Mouse (Mus musculus) cerebral cortex, adult 2 months (tissue): Measurements from ENCODE around the gene Casz1.

ENCODE experiments used
- WGBS: fragments of 180-500 bp; shearing (Covaris S2); methylation state at CpG from one replicate; pipeline ENCODE4 v1.1.7; 2018; 5-methylcytosine and 5-hydroxymethylcytosine counted together

The Casz1 gene

DNA sequence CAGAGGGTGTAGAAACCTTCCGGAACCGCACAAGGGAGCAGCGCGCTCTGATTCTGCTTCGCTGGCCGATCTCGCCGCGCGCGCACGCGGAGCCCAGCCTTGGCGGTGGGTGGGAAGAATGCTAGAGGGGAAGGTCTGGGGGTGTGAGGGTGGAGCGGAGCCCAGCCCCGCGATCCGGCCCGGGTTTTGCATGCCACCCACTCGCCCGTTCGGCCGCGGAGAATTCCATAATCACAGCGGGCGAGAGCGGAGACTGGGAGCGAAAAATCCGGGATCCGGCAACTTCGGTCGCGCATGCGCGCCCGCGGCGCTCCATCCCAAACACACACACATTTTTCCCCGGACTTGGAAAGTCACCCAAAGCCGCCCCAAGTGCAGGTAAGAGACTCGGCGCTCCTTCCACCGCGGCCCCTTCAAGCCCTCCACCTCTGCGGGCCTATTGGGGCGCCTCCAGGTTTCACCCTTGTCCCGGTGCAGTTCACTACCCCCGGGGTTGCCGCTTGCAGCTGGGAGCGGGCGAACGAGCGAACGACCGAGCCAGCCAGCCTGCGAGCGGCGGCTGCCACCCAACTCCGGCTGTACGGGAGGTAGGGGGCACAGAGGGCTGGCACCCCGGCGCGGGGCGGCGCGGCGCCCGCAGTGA, at the start of gene Casz1:
TSS of gene Casz1 (plus strand) at position 293 of the 643 bp plus-strand sequence.
- 1% methylated on average over 68 of the region's 68 CpGs for WGBS

DNA sequence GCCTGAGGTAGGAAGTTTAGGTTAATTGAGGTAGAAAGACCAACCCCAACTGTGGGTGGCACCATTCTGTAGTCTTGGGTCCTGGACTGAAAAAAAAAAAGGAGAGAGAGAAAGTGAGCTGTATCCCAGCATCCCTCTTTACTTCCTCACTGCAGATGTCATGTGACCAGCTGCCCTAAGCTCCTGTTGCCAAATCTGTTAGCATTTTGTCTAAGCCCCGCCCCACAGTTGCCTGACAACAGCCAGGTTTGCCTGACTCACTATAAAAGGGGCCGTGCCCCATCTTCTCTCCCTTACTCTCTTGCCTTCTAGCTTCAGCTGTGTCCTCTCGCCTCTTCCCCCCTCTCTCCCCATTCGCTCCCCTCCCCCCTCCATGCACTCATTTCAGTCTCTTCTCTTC, 45.4 kb upstream of the Casz1 start:
- 60% methylated on average over 4 of the region's 4 CpGs for WGBS

GRCm38 (mm10) chr4:148760152-148760551, 44.1 kb upstream of the Casz1 start:
- 88% methylated on average over 7 of the region's 7 CpGs for WGBS

DNA sequence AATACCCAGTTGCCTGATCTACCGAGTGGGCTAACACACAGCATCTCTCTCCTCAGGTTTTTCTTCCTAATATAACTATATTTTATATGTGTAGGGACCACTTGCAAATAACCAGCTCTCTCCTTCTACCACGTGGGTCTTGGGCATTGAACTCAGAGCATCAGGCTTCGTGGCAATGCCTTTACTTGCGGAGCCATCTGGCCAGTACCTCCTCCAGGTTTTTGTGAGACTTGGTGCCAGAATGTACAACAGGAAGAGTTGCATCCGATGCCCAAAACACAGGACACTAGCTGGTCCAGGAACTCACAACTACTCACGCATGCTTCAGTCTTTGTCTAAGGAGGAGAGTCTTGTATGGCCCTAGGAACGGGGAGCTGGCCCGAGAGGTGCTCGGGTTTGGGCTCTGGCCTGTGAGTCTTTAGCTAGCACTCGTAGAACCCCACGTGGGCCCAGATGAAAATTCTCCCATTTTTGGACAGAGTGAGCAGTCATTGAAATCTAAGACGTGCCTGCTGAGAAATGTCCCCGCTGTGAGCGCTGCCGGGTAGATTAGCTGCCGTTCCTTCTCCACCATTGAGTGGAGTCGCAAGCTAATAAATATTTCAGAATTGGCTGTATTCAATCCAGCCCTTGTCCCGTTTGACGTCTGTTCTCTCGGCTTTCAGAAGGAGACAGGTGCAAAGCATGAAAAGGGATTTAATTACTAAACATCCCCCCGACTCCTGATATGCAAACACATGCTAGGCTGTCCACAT, 38.0 kb upstream of the Casz1 start:
- 57% methylated on average over 21 of the region's 21 CpGs for WGBS

DNA sequence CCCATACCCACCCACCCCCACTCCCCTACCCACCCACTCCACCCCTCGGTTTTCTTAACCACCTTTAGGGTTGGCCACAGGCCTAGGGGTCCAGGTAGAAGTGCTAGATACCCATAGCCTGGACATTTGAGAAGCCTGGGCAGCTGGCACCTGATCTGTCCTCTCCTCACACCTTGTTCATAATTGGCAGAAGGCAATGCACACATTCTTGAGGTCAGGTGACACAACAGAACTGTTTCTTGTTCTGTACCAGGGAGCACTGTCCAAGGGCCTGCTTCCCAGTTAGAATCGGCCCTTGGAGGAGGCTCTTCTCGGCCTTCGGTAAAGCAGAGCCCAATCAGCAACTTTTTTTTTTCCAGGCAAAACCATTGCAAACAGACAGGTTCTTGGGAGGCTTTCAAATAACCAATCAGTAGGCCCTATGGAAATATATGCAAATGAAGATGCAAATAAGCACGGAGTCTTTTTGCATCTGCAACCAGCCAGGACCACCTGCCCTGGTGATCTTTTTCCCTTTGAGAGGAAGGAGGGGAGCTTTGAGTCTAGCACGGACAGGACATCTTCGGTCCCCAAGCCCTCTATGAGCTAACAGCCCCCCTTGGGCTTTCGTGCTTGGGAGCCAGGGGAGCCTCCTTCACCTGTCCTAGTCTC, 36.4 kb upstream of the Casz1 start:
- 50% methylated on average over 8 of the region's 8 CpGs for WGBS

GRCm38 (mm10) chr4:148768649-148769048, 35.6 kb upstream of the Casz1 start:
- WGBS, result 50% methylated on average over 10 of the region's 10 CpGs

GRCm38 (mm10) chr4:148770582-148771408, 33.4 kb upstream of the Casz1 start:
- 19% methylated on average over 21 of the region's 21 CpGs for WGBS

DNA sequence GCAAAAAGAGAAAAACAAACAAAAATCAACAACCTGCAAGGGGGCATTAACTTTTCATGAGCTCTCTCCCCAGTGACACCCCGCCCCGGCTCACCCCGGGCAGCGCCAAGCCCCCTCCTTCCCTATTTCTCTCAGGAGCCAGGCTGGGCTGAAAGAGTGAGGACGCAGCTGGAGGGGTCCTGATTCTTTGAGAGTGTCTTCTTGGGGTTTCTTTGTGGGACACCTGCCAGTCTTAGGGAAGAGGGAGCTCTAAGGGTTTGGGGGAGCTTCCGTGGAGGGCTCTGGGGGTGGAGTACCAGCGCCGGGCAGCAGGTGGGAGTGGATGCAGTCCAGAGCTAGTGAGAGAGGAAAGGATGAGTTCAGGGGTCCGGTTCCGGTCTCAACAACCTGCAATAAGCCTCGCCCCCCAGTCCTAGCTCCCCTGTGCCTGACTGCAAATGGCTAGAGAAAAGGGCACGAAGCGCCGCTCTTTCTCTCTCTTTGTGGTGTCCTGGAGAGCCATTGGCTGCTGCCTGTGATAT, 32.8 kb upstream of the Casz1 start:
- 7% methylated on average over 14 of the region's 14 CpGs for WGBS

DNA sequence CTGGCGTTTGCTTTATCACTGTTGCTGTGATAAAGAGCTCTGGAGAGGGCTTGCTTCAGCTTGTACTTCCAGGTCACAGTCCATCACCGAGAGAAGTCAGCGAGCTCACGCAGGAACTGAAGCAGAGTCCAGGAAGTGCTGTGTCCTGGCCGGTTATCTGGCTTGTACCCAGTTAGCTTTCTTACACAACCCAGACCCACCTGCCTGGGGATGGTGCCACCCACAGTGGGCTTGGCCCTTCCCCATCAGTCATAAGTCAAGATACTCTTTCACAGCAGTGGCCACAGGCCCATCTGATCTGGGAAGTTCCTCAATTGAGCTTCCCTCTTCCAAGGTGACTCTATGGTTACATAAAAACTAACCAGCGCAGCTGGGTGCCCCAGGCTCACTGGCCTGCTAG, 31.6 kb upstream of the Casz1 start:
- 83% methylated on average over 6 of the region's 6 CpGs for WGBS

DNA sequence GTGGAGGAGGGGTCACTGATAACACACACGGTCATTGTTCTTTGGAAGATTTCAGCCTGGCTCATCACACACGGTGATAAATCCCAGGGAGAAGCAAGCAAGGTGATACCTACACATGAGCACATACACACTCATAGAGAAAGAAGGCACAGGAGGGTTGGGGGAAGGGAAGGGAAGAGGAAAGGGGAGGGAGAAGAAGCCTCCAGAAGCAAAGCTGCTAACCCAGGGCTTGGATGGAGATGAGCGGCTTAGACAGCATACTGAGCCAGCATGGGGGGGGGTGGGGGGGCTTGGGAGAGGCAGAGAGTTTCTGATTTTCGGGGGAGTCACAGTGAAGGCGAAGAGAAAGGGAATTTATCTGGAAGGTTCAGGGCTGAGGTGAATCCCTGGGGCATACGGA, 30.2 kb upstream of the Casz1 start:
- 86% methylated on average over 6 of the region's 6 CpGs for WGBS

DNA sequence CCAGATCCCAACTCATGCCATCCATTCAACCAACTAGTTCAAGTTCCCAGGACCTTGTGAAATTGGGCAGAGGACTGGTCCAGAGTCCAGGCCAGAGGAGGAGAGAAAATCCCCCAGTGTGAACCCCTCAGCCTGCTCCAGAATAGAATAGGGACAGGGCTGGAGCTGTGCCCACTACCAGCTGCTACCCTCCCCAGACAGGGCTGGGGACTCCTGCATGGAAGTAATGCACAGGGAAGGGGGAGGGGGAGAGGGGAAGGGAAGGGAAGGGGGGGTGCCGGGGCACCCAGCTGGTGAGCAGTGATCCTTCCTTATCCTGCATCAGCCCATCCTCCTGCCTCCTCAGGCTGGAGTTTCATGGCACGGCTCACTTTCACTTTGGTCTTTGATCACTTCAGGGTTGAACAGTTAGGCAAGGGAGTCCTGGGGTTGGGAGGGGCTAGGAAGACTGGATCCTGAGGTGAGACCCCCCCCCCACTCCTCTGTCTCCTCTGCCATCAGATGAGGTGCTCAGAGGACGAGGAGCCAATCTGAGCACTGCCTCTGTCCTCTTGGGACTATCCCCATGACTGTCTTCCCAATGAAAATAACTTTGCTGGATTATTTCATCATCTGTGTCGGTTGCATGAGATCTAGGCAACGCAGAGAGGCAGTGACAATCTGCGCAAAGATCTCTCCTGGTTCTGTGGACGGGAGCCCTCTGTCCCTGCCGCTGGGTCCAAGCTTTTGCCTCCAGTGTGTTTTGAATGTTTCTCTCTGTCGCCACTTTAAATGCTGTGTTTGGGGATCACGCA, 28.6 kb upstream of the Casz1 start:
- 77% methylated on average over 10 of the region's 10 CpGs for WGBS

DNA sequence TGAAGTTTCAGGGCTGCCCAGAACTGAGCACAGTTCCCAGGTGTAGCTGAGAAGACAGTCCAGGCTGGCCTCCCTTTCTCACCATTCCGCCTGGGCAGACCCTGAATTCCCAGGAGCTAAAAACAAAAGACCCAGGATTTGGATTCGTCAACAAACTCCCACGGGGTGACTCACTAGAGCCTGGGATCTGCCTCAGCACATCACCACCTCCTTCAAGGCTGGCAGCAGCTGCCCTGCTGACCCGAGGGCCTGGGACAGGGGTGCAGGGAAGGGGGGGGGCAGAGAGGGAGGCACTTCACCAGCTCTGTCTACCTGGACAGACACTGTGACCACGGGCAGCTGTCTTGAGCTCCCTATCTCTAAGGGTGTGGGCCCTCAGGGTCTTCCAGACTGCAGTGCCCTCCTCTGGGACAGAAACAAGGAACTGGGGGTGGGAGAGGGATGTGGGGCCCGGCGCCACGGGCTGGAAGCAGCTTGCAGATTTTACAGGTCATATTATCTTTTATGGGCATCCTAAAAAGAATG, 24.1 kb upstream of the Casz1 start:
- 54% methylated on average over 8 of the region's 8 CpGs for WGBS

GRCm38 (mm10) chr4:148781516-148781915, 22.7 kb upstream of the Casz1 start:
- 43% methylated on average over 7 of the region's 7 CpGs for WGBS

GRCm38 (mm10) chr4:148782880-148783279, 21.3 kb upstream of the Casz1 start:
- WGBS, result 90% methylated on average over 6 of the region's 6 CpGs

GRCm38 (mm10) chr4:148783760-148784159, 20.5 kb upstream of the Casz1 start:
- WGBS, result 86% methylated on average over 6 of the region's 6 CpGs

- 93% methylated on average over 6 of the region's 6 CpGs for WGBS
These were observed 19.1 kb upstream of the Casz1 start for GRCm38 (mm10) chr4:148785053-148785567.

DNA sequence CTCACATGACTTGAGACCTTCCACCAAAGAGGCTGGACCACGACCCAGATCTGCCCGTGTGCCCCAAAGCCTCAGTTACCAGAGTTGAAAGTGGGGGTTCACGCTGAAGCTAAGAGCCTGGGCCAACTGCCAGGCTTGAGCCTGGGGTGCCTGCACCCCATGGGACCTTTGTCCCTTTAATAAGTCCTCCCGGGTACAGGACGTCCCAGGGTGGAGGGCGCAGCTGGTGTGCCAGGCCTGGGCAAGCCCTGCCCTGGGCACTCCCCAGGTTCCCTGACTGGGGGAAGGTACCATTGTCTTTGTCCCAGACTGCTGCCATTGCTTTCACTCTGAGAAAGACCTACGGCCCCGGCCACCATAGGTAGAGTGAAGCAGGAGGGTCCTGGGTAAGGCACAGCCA, 18.2 kb upstream of the Casz1 start:
- WGBS, result 80% methylated on average over 8 of the region's 8 CpGs

DNA sequence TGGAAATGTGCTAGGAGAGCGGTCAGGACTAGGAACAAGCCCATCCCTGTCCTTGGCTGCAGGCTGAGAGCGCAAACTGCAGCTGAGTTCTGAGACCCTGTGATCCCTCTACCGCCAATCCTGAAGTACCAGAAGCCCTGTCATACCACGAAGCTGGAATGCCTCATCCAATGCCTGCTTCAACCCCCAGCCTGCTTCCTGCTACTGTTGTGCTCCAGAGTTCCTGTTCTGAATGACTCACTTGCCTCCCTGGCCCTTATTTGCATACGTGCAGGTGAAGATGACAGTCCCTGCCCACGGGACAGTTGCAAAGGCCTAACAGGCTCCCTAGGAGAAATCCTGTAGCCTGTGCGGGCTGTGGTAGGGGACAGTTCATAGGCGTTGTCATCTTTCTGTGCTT, 13.3 kb upstream of the Casz1 start:
- WGBS, result 78% methylated on average over 8 of the region's 8 CpGs

DNA sequence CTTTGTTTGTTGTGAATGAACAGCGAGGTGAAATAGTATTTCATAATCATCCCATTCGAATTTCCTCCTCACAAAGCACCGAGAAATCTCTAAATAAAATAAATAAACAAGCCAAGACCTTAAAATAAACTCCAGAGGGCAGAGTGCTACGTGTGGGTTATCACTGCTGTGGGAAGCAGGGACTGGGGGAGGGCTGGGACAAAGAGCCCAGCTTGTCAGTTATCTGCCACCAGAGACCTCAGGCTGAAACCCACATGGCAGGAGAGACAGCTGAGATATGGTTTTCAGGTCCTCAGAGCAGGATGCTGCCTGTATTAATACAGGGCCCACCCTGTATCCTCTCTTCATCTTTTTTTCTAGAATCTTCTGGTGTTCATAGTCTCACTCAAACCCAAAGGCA, 9.2 kb upstream of the Casz1 start:
- WGBS, result 76% methylated on average over 4 of the region's 4 CpGs
